Mouse (Mus musculus) embryonic facial prominence, embryonic 13.5 days (tissue): ENCODE results near the gene Dbx2. TPM values are rescaled to one million over a fixed set of nuclear protein-coding genes. Genes with fewer than 3 reads are reported as not detected.

ENCODE experiments used
- ATAC-seq: fragments of 200-750 bp; cut with Nextera tagmentation; 2 replicates; pipeline ENCODE4 v1.8.0; 2017; ENCODE audit warnings: low read depth; ENCODE audit not compliant: insufficient number of reproducible peaks, insufficient read depth, low FRiP score, low TSS enrichment
- H3K27ac ChIP-seq: fragments of 300-500 bp; sonication (generic); 2 replicates; pipeline ENCODE4 v1.5.1; 2015; ENCODE audit warnings: moderate library complexity, mild to moderate bottlenecking, inconsistent platforms
- H3K27me3 ChIP-seq: fragments of 300-500 bp; sonication (generic); 2 replicates; pipeline ENCODE4 v1.6.1; 2015; ENCODE audit warnings: mild to moderate bottlenecking, inconsistent platforms
- H3K36me3 ChIP-seq: fragments of 300-500 bp; sonication (generic); 2 replicates; pipeline ENCODE4 v1.6.1; 2015; ENCODE audit warnings: mild to moderate bottlenecking, inconsistent platforms
- H3K4me1 ChIP-seq: fragments of 300-500 bp; sonication (generic); 2 replicates; pipeline ENCODE4 v1.6.1; 2015; ENCODE audit warnings: inconsistent platforms
- H3K4me2 ChIP-seq: fragments of 300-500 bp; sonication (generic); 2 replicates; pipeline ENCODE4 v1.6.1; 2015; ENCODE audit warnings: moderate library complexity, mild to moderate bottlenecking, inconsistent platforms
- H3K4me3 ChIP-seq: fragments of 300-500 bp; sonication (generic); 2 replicates; pipeline ENCODE4 v1.5.1; 2015; ENCODE audit warnings: mild to moderate bottlenecking, inconsistent platforms
- H3K9ac ChIP-seq: fragments of 300-500 bp; sonication (generic); 2 replicates; pipeline ENCODE4 v1.6.1; 2015; ENCODE audit warnings: mild to moderate bottlenecking, inconsistent platforms
- H3K9me3 ChIP-seq: fragments of 300-500 bp; sonication (generic); 2 replicates; pipeline ENCODE4 v1.6.1; 2016; ENCODE audit warnings: inconsistent platforms
- WGBS: fragments of 180-500 bp; shearing (Covaris S2); methylation state at CpG from one replicate; pipeline ENCODE4 v1.1.7; 2015; ENCODE audit warnings: mixed read lengths; 5-methylcytosine and 5-hydroxymethylcytosine counted together
- polyA plus RNA-seq: library from polyadenylated mRNA; unstranded; fragments of >200 nt; fragmentation: Nextera tagmentation; extraction: Ambion mirVana; gene quantifications from 2 replicates; pipeline ENCODE4 v1.2.1, GENCODE M21; 2015

Gene Dbx2
- 0.21 and 1.2 TPM in 2 replicates for polyA plus RNA-seq

- peak within 1 kb of the TSS; percentile 44 for H3K4me3 ChIP-seq
- no peak within 1 kb of the TSS for H3K9ac ChIP-seq
- H3K27me3 ChIP-seq, result peaks cover 59% of the 10 kb centered on the region
- no peaks in the 10 kb centered on the region for H3K9me3 ChIP-seq
- peak within 1 kb of the TSS; percentile 79 for H3K4me2 ChIP-seq
- H3K36me3 ChIP-seq, result no peaks in the 10 kb centered on the region
- 81% methylated on average over 5 of the region's 5 CpGs for WGBS
- no peak for ATAC-seq
- H3K4me1 ChIP-seq, result peaks cover 17% of the 10 kb centered on the region
- no peak within 1 kb of the TSS for H3K27ac ChIP-seq
Measured at GRCm38 (mm10) chr15:95655860-95656259, at the start of gene Dbx2. TSS of gene Dbx2 (minus strand) at chr15:95655960.

- Histone ChIP-seq H3K27me3 (no peaks in the 10 kb centered on the region), H3K36me3 (no peaks in the 10 kb centered on the region), H3K9me3 (no peaks in the 10 kb centered on the region), H3K4me1 (no peaks in the 10 kb centered on the region), H3K4me3 (no peak overlapping the region), H3K4me2 (no peak overlapping the region), H3K9ac (no peak overlapping the region), H3K27ac (no peak overlapping the region)
- WGBS, result 67% methylated on average over 9 of the region's 9 CpGs
- no peak for ATAC-seq
Measured at GRCm38 (mm10) chr15:95702206-95702605, 46.4 kb upstream of the Dbx2 start.

- Histone ChIP-seq H3K4me3 (no peak overlapping the region), H3K4me2 (no peak overlapping the region), H3K27ac (no peak overlapping the region), H3K9ac (no peak overlapping the region), H3K4me1 (no peaks in the 10 kb centered on the region), H3K9me3 (no peaks in the 10 kb centered on the region), H3K27me3 (no peaks in the 10 kb centered on the region), H3K36me3 (no peaks in the 10 kb centered on the region)
- ATAC-seq, result no peak
- 54% methylated on average over 4 of the region's 4 CpGs for WGBS
Measured at GRCm38 (mm10) chr15:95701573-95701972, 45.8 kb upstream of the Dbx2 start.

- H3K36me3 ChIP-seq, result no peaks in the 10 kb centered on the region
- WGBS, result 58% methylated on average over 12 of the region's 12 CpGs
- no peaks in the 10 kb centered on the region for H3K27me3 ChIP-seq
- H3K27ac ChIP-seq, result no peak overlapping the region
- H3K4me1 ChIP-seq, result no peaks in the 10 kb centered on the region
- H3K4me2 ChIP-seq, result no peak overlapping the region
- H3K9ac ChIP-seq, result no peak overlapping the region
- no peak for ATAC-seq
- no peaks in the 10 kb centered on the region for H3K9me3 ChIP-seq
- H3K4me3 ChIP-seq, result no peak overlapping the region
Measured at GRCm38 (mm10) chr15:95699371-95699770, 43.6 kb upstream of the Dbx2 start.

GRCm38 (mm10) chr15:95693759-95694158 is 38.0 kb upstream of the Dbx2 start:
- Histone ChIP-seq H3K9ac (no peak overlapping the region), H3K27me3 (no peaks in the 10 kb centered on the region), H3K9me3 (0 out of 2 replicates have a peak, but pooled peaks cover 7% of the 10 kb centered on the region), H3K4me2 (no peak overlapping the region), H3K36me3 (no peaks in the 10 kb centered on the region), H3K4me3 (no peak overlapping the region), H3K27ac (no peak overlapping the region), H3K4me1 (no peaks in the 10 kb centered on the region; the same call in 1 of the 2 replicates)
- 82% methylated on average over 3 of the region's 3 CpGs for WGBS
- no peak for ATAC-seq

GRCm38 (mm10) chr15:95691594-95691993 is 35.8 kb upstream of the Dbx2 start:
- no peak overlapping the region for H3K4me3 ChIP-seq
- no peak overlapping the region for H3K4me2 ChIP-seq
- no peaks in the 10 kb centered on the region for H3K27me3 ChIP-seq
- H3K9me3 ChIP-seq, result 0 out of 2 replicates have a peak, but pooled peaks cover 7% of the 10 kb centered on the region
- H3K27ac ChIP-seq, result no peak overlapping the region
- no peaks in the 10 kb centered on the region for H3K36me3 ChIP-seq
- ATAC-seq, result no peak
- H3K9ac ChIP-seq, result no peak overlapping the region
- WGBS, result 51% methylated on average over 8 of the region's 8 CpGs
- no peaks in the 10 kb centered on the region; the same call in 1 of the 2 replicates for H3K4me1 ChIP-seq

GRCm38 (mm10) chr15:95691129-95691528 is 35.4 kb upstream of the Dbx2 start:
- Histone ChIP-seq H3K4me1 (no peaks in the 10 kb centered on the region; the same call in 1 of the 2 replicates), H3K36me3 (no peaks in the 10 kb centered on the region), H3K27ac (no peak overlapping the region), H3K4me3 (no peak overlapping the region), H3K27me3 (no peaks in the 10 kb centered on the region), H3K9ac (no peak overlapping the region), H3K9me3 (0 out of 2 replicates have a peak, but pooled peaks cover 7% of the 10 kb centered on the region), H3K4me2 (no peak overlapping the region)
- no peak for ATAC-seq
- 24% methylated on average over 5 of the region's 5 CpGs for WGBS

GRCm38 (mm10) chr15:95682620-95683019 is 26.9 kb upstream of the Dbx2 start:
- no peaks in the 10 kb centered on the region for H3K27me3 ChIP-seq
- WGBS, result 83% methylated on average over 4 of the region's 4 CpGs

GRCm38 (mm10) chr15:95675645-95676044 is 19.9 kb upstream of the Dbx2 start:
- H3K4me1 ChIP-seq, result no peaks in the 10 kb centered on the region
- no peak overlapping the region for H3K4me3 ChIP-seq
- no peak overlapping the region for H3K27ac ChIP-seq
- no peaks in the 10 kb centered on the region for H3K9me3 ChIP-seq
- H3K9ac ChIP-seq, result no peak overlapping the region
- H3K36me3 ChIP-seq, result no peaks in the 10 kb centered on the region
- no peak for ATAC-seq
- no peak overlapping the region for H3K4me2 ChIP-seq
- no peaks in the 10 kb centered on the region for H3K27me3 ChIP-seq
- WGBS, result 86% methylated on average over 4 of the region's 4 CpGs

More at GRCm38 (mm10) chr15:95682620-95683019, 26.9 kb upstream of the Dbx2 start:
- no peaks in the 10 kb centered on the region; the same call in 1 of the 2 replicates for H3K9me3 ChIP-seq
- no peaks in the 10 kb centered on the region for H3K36me3 ChIP-seq
- H3K4me1 ChIP-seq, result no peaks in the 10 kb centered on the region
- H3K4me2 ChIP-seq, result no peak overlapping the region
- no peak for ATAC-seq
- H3K27ac ChIP-seq, result no peak overlapping the region
- H3K9ac ChIP-seq, result no peak overlapping the region
- H3K4me3 ChIP-seq, result no peak overlapping the region

GRCm38 (mm10) chr15:95675176-95675575 is 19.4 kb upstream of the Dbx2 start:
- Histone ChIP-seq H3K27ac (no peak overlapping the region), H3K9me3 (no peaks in the 10 kb centered on the region), H3K9ac (no peak overlapping the region), H3K4me1 (no peaks in the 10 kb centered on the region), H3K4me3 (no peak overlapping the region), H3K27me3 (no peaks in the 10 kb centered on the region), H3K4me2 (no peak overlapping the region), H3K36me3 (no peaks in the 10 kb centered on the region)
- WGBS, result 79% methylated on average over 2 of the region's 2 CpGs
- no peak for ATAC-seq

GRCm38 (mm10) chr15:95667209-95667608 is 11.4 kb upstream of the Dbx2 start:
- Histone ChIP-seq H3K4me2 (no peak overlapping the region), H3K27ac (no peak overlapping the region), H3K4me1 (no peaks in the 10 kb centered on the region), H3K27me3 (no peaks in the 10 kb centered on the region), H3K9me3 (no peaks in the 10 kb centered on the region), H3K36me3 (no peaks in the 10 kb centered on the region), H3K9ac (no peak overlapping the region), H3K4me3 (no peak overlapping the region)
- 30% methylated on average over 8 of the region's 8 CpGs for WGBS
- no peak for ATAC-seq

GRCm38 (mm10) chr15:95665002-95665401 is 9.2 kb upstream of the Dbx2 start:
- Histone ChIP-seq H3K9me3 (no peaks in the 10 kb centered on the region), H3K4me3 (no peak overlapping the region), H3K9ac (no peak overlapping the region), H3K27ac (no peak overlapping the region), H3K4me2 (no peak overlapping the region), H3K4me1 (no peaks in the 10 kb centered on the region), H3K27me3 (no peaks in the 10 kb centered on the region), H3K36me3 (no peaks in the 10 kb centered on the region)
- WGBS, result 84% methylated on average over 4 of the region's 4 CpGs
- ATAC-seq, result no peak
